Mouse (Mus musculus) liver, embryonic 15.5 days (tissue): ENCODE results near the gene Mta3. TPM values are rescaled to one million over a fixed set of nuclear protein-coding genes. Genes with fewer than 3 reads are reported as not detected.

ENCODE experiments used
- ATAC-seq: fragments of 200-750 bp; cut with Nextera tagmentation; 2 replicates; pipeline ENCODE4 v1.8.0; 2017; ENCODE audit warnings: moderate number of reproducible peaks, mild to moderate bottlenecking, moderate library complexity; ENCODE audit not compliant: insufficient read depth
- H3K27ac ChIP-seq: fragments of 300-500 bp; sonication (generic); replicated peaks from 2 replicates; pipeline ENCODE4 v1.5.1; 2015; ENCODE audit warnings: mild to moderate bottlenecking, inconsistent platforms
- H3K27me3 ChIP-seq: fragments of 300-500 bp; sonication (generic); 2 replicates; pipeline ENCODE4 v1.6.1; 2015; ENCODE audit warnings: mild to moderate bottlenecking, inconsistent platforms
- H3K36me3 ChIP-seq: fragments of 300-500 bp; sonication (generic); replicated peaks from 2 replicates; pipeline ENCODE4 v1.6.1; 2015; ENCODE audit warnings: moderate library complexity, mild to moderate bottlenecking, inconsistent platforms
- H3K4me1 ChIP-seq: fragments of 300-500 bp; sonication (generic); replicated peaks from 2 replicates; pipeline ENCODE4 v1.6.1; 2015; ENCODE audit warnings: inconsistent platforms
- H3K4me2 ChIP-seq: fragments of 300-500 bp; sonication (generic); 2 replicates; pipeline ENCODE4 v1.6.1; 2015; ENCODE audit warnings: moderate library complexity, mild to moderate bottlenecking, inconsistent platforms
- H3K4me3 ChIP-seq: fragments of 300-500 bp; sonication (generic); replicated peaks from 2 replicates; pipeline ENCODE4 v1.5.1; 2015; ENCODE audit warnings: mild to moderate bottlenecking, inconsistent platforms
- H3K9ac ChIP-seq: fragments of 300-500 bp; sonication (generic); 2 replicates; pipeline ENCODE4 v1.6.1; 2015; ENCODE audit warnings: moderate library complexity, mild to moderate bottlenecking, inconsistent platforms
- H3K9me3 ChIP-seq: fragments of 300-500 bp; sonication (generic); replicated peaks from 2 replicates; pipeline ENCODE4 v1.6.1; 2016; ENCODE audit warnings: inconsistent platforms
- WGBS: fragments of 180-500 bp; shearing (Covaris S2); methylation state at CpG from one replicate; pipeline ENCODE4 v1.1.7; 2015; ENCODE audit warnings: mixed read lengths; ENCODE audit not compliant: insufficient replicate concordance; 5-methylcytosine and 5-hydroxymethylcytosine counted together
- polyA plus RNA-seq: library from polyadenylated mRNA; unstranded; fragments of >200 nt; fragmentation: Nextera tagmentation; extraction: Ambion mirVana; gene quantifications from 2 replicates; pipeline ENCODE4 v1.2.1, GENCODE M21; 2015

Gene Mta3
- polyA plus RNA-seq, 1 experiment from 2014 or later = 36.9 TPM

- Histone ChIP-seq H3K9ac (no peak overlapping the region), H3K4me3 (no peak overlapping the region), H3K4me1 (peaks cover 22% of the 10 kb centered on the region), H3K9me3 (no peaks in the 10 kb centered on the region), H3K27me3 (peaks cover 11% of the 10 kb centered on the region), H3K4me2 (no peak overlapping the region), H3K27ac (no peak overlapping the region), H3K36me3 (no peaks in the 10 kb centered on the region)
- WGBS = 62% methylated on average over 7 of the region's 7 CpGs
- no peak for ATAC-seq
Measured at GRCm38 (mm10) chr17:83865366-83865765, 159.4 kb downstream of the Mta3 start.

DNA sequence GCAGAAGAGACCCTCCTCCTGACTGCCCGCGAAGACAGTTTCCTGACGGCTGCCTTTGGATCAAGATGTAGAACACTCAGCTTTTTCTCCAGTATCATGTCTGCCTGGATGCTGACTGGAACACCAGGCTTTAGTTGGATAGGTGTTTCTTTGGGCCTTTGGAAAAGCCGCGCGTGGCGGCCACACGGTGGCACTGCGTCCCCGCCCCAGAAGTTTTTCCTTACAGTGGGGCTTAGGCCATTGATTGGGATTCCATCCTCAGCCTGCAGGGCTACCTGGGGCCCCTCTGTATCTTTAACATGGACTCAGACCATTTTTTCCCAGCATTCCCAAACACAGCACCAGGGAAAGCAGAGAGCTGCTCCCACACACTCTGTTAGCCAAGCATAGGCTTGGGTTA lies 160.6 kb downstream of the Mta3 start:
- H3K4me1 ChIP-seq = peaks cover 12% of the 10 kb centered on the region
- peaks cover 11% of the 10 kb centered on the region for H3K27me3 ChIP-seq
- H3K36me3 ChIP-seq = no peaks in the 10 kb centered on the region
- no peak overlapping the region for H3K9ac ChIP-seq
- H3K4me2 ChIP-seq = no peak overlapping the region
- 28% methylated on average over 10 of the region's 10 CpGs for WGBS
- H3K4me3 ChIP-seq = no peak overlapping the region
- H3K9me3 ChIP-seq = no peaks in the 10 kb centered on the region
- no peak for ATAC-seq
- H3K27ac ChIP-seq = no peak overlapping the region

GRCm38 (mm10) chr17:83870385-83870784 lies 164.4 kb downstream of the Mta3 start:
- Histone ChIP-seq H3K4me2 (no peak overlapping the region), H3K27ac (no peak overlapping the region), H3K9me3 (no peaks in the 10 kb centered on the region), H3K4me1 (no peaks in the 10 kb centered on the region), H3K36me3 (no peaks in the 10 kb centered on the region), H3K27me3 (no peaks in the 10 kb centered on the region), H3K4me3 (no peak overlapping the region), H3K9ac (no peak overlapping the region)
- ATAC-seq = no peak
- 69% methylated on average over 4 of the region's 4 CpGs for WGBS

Other genes starting within 250 kb of the Mta3 start
- gene Cox7a2l, start 188.8 kb upstream of the Mta3 start, polyA plus RNA-seq = 59.8 and 61.9 TPM in 2 replicates
- gene Kcng3, start 74.3 kb upstream of the Mta3 start, polyA plus RNA-seq = not detected in 2 replicates
- 57.4 and 80.7 TPM in 2 replicates for gene Haao, start 141.8 kb downstream of the Mta3 start, polyA plus RNA-seq